Mouse (Mus musculus): ENCODE results near the gene Drg1. TPM values are rescaled to one million over a fixed set of nuclear protein-coding genes. Genes with fewer than 3 reads are reported as not detected.
"Not testable (repeated sequence)": the region's sequence is repeated elsewhere in the genome, so short reads cannot be mapped to it uniquely, and the experiment has no call there.

Gene Drg1
- total RNA-seq, 2 experiments from 2014 or later, result 90.8 to 93.6 TPM

GRCm38 (mm10) chr11:3227113-3227512 lies 39.1 kb downstream of the Drg1 start:
- DNase-seq (ENCODE audit: low spot score in 2 of 2), result no peak

DNA sequence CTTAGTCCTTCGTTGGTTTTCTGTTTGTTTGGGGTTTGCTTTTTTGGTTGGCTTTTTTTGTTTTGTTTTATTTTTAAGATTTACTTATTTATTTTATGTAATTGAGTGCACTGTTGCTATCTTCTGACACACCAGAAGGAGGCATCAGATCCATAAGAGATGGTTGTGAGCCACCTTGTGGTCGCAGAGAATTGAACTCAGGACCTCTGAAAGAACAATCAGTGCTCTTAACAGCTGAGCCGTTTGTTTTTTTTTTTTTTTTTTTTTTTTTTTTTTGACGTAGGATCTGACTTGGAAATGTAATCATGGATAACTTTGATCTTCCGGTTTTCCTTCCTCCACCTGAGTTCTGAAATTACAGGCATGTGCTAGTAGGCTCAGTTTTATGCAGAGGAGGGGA lies 43.1 kb downstream of the Drg1 start:
- DNase-seq (ENCODE audit: low spot score in 2 of 2), result no peak

- no peak for DNase-seq (ENCODE audit: low spot score in 2 of 2)
These were observed 53.7 kb downstream of the Drg1 start for GRCm38 (mm10) chr11:3212526-3212925.

GRCm38 (mm10) chr11:3206783-3207182 lies 59.4 kb downstream of the Drg1 start:
- no peak for DNase-seq (ENCODE audit: low spot score in 2 of 2)

DNA sequence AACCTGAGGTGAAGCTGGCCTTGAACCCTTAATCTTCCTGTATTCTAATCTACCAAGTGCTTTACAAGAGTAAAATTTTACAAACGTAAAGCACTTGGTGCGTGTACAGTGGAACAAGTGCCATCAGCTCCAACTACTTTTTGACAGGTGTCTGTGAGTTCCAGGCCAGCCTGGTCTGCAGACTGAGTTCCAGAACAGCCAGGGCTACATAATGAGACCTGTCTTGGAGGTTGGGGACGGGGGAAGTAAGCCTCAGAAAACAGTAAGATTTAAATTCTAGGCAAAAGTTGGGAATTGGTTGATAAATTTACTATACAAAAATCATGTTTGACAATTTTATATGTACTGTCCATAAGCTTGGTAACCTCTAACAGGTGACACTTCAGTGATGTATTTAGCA lies 61.0 kb downstream of the Drg1 start:
- DNase-seq (ENCODE audit: low spot score in 2 of 2), result no peak

DNA sequence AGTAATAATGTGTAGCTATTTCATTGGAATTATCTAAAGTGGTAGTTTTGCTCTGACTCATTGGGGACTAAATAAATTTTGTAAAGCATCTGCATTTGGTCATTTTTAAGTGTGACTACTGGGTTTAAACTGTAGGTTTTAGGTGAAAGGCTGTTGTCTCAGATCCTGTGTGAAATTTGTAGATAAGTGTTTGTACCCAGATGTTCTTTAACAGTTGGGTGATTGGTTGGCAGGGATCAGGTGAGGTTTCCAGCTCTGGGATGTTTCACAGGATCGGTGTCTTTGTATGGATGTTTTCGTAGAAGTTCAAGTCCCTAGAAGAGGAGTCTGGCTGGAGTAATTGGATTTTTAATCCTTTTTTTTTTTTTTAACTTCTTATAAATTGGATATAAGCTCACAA lies 62.4 kb downstream of the Drg1 start:
- no peak for DNase-seq (ENCODE audit: low spot score in 2 of 2)

GRCm38 (mm10) chr11:3202781-3203441 lies 63.3 kb downstream of the Drg1 start:
- DNase-seq (ENCODE audit: low spot score in 2 of 2), result peak; percentile 35 to 43

- DNase-seq (ENCODE audit: low spot score in 2 of 2), result peak; percentile 81 to 90
These were observed 63.9 kb downstream of the Drg1 start, which contains the start of gene Eif4enif1 for GRCm38 (mm10) chr11:3202231-3202701. TSS of gene Eif4enif1 (plus strand) at chr11:3202392.

- DNase-seq (ENCODE audit: low spot score in 2 of 2), result no peak
These were observed 64.6 kb downstream of the Drg1 start for GRCm38 (mm10) chr11:3201326-3202230.

DNA sequence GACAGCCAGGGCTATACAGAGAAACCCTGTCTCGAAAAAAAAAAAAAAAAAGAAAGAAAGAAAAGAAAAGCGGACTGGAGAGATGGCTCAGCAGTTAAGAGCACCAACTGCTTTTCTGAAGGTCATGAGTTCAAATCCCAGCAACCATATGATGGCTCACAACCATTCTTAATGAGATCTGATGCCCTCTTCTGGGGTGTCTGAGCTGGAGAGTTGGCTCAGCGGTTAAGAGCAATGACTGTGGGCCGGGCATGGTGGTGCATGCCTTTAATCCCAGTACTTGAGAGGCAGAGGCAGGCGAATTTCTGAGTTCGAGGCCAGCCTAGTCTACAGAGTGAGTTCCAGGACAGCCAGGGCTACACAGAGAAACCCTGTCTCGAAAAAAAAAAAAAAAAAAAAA lies 65.6 kb downstream of the Drg1 start:
- DNase-seq (ENCODE audit: low spot score in 2 of 2), result not testable (repeated sequence)

- no peak for DNase-seq (ENCODE audit: low spot score in 2 of 2)
These were observed 72.9 kb downstream of the Drg1 start, which contains the start of gene Sfi1 for GRCm38 (mm10) chr11:3193363-3193762. TSS of gene Sfi1 (minus strand) at chr11:3193463.

DNA sequence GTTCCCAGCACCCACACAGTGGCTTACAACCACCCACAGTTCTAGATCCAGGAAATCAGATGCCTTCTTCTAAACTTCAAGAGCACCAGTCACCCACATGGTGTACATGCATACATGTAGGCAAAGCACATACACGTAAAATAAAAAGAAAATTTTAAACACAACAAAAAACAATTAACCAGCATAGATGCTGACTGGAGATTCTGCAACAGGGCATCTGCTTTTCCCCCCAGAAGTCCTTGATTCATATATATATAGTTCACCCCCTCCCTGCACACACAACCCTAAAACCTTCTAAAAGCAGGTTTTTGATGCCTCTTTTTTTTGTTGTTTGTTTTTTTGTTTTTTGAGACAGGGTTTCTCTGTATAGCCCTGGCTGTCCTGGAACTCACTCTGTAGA lies 83.5 kb downstream of the Drg1 start:
- DNase-seq (ENCODE audit: low spot score in 2 of 2), result peak in 1 of 2 experiments; percentile 6

- not testable (repeated sequence) for DNase-seq (ENCODE audit: low spot score in 2 of 2)
These were observed 84.2 kb downstream of the Drg1 start for GRCm38 (mm10) chr11:3181971-3182370.

DNA sequence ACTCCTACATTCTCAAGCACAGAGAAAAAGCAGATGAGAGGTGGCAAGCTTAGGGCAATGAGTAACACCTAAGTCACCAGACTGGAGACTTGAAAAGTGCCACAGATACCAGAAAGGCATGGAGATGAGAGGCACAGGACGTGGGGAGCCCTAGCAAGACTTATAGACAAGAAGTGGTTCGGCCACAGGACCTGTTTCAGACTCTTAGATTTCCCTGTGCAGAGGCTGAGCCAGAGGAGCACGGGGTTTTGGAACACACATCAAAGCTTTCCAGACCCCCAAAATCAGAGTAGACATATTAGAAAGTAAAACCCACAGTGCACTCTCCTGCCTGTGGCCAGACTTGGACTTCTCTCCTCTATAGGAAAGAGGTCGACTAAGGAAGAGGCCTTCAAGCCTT lies 85.0 kb downstream of the Drg1 start:
- DNase-seq (ENCODE audit: low spot score in 2 of 2), result peak; percentile 65 to 71

DNA sequence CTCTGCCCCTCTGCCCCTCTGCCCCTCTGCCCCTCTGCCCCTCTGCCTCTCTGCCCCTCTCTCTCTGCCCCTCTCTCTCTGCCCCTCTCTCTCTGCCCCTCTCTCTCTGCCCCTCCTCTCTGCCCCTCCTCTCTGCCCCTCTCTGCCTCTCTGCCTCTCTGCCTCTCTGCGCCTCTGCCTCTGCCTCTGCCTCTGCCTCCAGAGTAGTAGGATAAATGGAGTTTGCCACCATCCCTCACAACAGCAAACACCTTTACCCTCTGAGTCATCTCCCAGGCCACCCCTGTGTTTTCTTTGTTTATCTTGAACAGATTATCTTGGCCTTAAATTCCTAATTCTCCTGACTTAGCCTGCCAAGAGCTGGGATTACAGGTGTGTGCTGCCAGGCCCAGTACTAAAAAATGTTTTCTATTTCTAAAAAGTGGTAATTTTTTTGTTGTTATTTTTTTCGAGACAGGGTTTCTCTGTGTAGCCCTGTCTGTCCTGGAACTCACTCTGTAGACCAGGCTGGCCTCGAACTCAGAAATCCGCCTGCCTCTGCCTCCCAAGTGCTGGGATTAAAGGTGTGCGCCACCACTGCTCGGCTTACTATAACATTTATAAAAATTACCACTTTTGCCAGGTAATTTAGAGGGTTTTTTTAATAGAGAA lies 85.6 kb downstream of the Drg1 start:
- not testable (repeated sequence) for DNase-seq (ENCODE audit: low spot score in 2 of 2)

DNA sequence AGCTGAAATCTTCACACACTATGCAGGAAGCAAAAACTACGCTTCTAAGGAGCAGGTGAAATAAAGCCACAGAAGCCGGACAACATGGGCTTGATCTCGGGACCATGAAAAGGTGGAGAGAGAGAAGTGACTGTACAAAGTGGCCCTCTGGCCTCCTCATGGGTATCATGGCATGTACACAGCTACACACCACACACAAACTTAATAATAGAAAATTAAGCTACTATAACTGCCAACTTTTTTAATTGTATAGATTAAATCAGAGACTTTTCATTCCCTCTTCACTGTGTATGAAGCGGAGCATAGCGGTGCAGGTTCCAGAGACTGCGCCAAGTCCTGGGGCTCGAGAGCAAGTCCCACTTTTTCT lies 86.5 kb downstream of the Drg1 start:
- peak; percentile 24 to 42 for DNase-seq (ENCODE audit: low spot score in 2 of 2)

DNA sequence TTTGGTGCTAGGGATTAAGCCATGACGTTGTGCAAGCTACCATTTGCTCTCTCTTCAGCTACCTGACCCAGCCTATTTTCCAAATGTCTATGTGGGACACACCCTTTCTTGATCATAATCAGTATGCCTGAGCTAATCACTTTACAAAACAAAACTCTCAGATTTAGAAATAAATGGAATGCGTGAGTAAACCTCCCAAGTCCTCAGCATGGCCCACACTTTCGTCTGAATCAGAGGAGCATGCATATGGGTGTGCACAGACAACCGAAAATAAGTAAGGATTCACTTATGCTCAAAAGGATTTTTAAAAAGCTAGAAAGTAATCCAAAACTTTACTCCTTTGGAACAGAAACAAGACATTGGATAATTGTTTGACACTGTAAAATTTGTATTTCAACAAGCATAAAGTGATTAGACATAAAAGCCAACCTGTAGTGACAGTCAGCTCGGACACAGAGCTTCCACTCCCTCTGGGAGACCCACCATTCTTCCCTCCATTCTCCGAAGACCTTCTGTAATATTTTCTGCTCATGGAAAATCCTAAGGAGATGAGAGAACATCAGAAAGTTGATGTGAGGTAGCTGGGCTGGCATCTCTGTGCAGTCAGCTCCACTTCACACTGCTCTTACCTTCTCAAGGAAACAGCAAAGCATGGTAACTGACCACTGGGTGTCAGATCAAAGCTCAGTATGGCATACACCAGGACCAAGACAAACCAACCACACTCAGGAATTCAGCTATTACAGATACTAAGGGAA lies 87.1 kb downstream of the Drg1 start:
- DNase-seq (ENCODE audit: low spot score in 2 of 2), result peak in 1 of 2 experiments; percentile 29

- peak; percentile 70 to 75 for DNase-seq (ENCODE audit: low spot score in 2 of 2)
These were observed 92.5 kb downstream of the Drg1 start for GRCm38 (mm10) chr11:3173425-3174318.

DNA sequence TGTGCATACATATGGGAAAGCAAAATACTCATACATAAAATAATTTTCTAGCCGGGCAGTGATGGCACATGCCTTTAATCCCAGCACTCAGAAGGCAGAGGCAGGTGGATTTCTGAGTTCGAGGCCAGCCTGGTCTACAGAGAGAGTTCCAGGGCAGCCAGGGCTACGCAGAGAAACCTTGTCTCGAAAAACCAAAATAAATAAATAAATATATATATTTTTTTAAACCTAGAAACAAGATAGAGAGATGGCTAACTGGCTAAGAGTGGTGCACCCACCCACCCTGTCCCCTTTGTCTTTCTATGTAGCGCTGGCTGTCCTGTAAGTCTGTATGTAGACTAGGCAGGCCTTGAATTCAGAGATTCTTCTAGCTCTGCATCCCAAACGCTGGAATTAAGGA lies 93.7 kb downstream of the Drg1 start:
- not testable (repeated sequence) for DNase-seq (ENCODE audit: low spot score in 2 of 2)

DNA sequence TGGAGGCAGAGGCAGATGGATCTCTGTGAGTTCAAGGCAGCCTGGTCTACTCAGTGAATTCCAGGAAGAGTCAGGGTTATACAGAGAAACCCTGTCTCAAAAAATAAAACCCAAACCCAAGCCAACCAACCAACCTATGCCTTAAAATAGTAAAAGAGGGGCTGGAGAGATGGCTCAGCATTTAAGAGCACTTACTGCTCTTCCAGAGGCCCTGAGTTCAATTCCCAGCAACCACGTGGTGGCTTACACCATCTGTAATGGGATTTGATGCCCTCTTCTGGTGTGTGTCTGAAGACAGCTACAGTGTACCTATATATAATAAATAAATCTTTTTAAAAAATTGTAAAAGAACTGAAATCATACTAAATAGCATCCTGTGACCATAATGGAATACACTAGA lies 94.3 kb downstream of the Drg1 start:
- peak; percentile 39 to 59 for DNase-seq (ENCODE audit: low spot score in 2 of 2)

Measured in left cerebral cortex, adult 18-20 months (tissue).